Mouse (Mus musculus): ENCODE data around the gene Mgrn1.

Mgrn1 gene

DNA sequence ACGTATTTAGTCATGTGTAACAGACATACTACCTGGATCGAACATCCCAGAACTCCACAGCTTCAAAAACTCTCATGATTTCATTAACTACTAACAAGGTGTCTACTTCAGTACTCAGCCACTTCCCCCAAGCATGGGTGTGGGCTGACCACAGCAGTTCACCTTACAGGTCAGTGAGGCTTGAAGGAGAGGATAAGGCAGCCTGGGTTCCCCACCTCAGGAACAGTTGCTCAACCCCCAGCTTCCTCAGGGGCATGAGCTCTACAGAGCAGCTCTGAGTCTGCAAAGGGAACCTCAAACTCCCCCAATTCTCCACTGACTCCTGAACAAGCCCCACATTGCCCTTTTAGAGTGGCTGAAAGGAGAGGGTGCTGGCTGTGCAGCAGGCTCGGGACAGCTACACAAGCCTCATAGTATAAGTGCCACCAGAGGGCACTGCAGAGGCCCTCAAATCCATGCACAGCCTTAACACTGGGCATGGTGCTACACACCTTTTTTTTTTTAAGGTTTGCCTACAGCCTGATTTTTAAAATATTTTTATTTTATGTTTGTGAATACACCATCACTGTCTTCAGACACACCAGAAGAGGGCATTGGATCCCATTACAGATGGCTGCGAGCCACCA is 93.8 kb downstream of the Mgrn1 start:
- DNase-seq (ENCODE audit: low spot score in 2 of 2), result no peak

- no peak for DNase-seq (ENCODE audit: low spot score in 2 of 2)
These were observed 98.7 kb downstream of the Mgrn1 start for GRCm38 (mm10) chr16:4984717-4985116.
